Mouse (Mus musculus): ENCODE results near the gene Fance.

DNA sequence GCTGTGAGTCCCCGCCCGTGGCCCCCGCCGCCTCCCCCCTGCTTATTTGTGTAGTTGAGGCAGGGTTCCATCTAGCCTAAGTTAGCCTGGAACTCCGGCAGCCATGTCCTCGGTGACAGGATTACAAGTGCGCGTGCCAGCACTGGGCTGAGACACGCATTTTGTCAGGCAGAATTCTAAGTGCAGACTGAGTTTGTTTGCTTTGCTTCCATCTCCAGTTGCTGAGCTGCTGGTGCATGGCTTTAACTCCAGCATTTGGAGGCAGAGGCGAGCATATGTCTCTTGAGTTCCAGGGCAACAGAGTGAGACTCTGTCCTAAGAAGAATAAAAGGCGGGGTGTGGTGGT, 534 bp downstream of the Fance start:
- no peak for TF ChIP-seq CTCF (IDR thresholded peaks at IDR 0.05; ENCODE audit: borderline replicate concordance, control insufficient read depth, extremely low read depth, insufficient read depth, low read length, poor library complexity)
- no peak for TF ChIP-seq POLR2A (IDR thresholded peaks at IDR 0.05; ENCODE audit: control insufficient read depth, extremely low read depth, insufficient read depth, low read length, poor library complexity)

All from thymus, adult 2 months (tissue).